Mouse (Mus musculus): ENCODE measurements at regions not wholly inside any gene's neighbourhood (a gene's known extent, or its start where the extent isn't known, plus 50 kb on each side); places are given as distances from the start of the nearest gene placed in this dataset.

DNA sequence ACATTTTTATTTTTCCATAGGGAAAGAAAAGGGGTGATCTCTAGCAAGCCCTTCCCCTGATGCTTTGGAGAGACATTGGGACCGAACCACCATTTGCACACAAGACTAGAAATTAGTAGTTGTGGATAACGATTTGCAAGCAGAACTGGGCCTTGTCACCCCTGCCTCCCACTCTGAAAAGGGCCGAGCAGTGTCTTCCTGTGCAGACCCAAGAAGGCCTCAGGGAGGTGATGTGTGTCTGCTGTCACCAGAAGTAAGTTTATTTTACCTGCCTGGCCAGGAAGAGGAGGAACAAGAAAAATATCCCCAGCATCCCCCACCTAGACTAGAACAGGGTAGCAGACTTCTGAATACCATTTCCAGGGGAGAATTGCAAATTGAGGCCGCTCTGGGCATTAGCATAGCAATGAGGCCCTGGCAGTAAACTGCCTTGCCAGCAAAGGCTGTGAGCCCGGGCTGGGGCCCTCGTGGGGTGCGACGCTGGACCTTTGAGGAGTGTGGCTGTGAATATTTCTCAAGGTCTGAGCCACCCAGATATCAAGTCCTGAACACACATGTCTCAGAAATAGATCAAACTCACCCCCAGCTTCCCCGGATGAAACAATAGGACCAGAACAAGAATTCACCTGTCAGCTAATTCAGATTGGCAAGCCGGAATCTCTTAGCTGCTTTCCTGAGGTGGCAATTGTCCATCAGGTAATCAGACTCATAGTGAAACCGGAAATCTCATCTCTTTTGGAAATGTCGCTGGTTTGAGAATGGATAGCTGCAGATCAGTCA lies 470.4 kb downstream of the Vrk1 start:
- TF ChIP-seq GABPA (IDR thresholded peaks at IDR 0.05; ENCODE audit: low read depth, low read length) (no peak), EP300 (IDR thresholded peaks at IDR 0.05; ENCODE audit: low read depth in 1 of 2, low read length in 2 of 2) (no peak), USF2 (IDR thresholded peaks at IDR 0.05; ENCODE audit: borderline replicate concordance in 1 of 2, insufficient read depth in 1 of 2, low read depth in 1 of 2, low read length in 2 of 2) (no peak), MAFK (IDR thresholded peaks at IDR 0.05; ENCODE audit: borderline replicate concordance, low read depth, low read length) (no peak), CTCF (IDR thresholded peaks at IDR 0.05 in 2 of 3, conservative IDR thresholded peaks at IDR 0.05 in 1 of 3; ENCODE audit: control insufficient read depth in 1 of 3, insufficient read depth in 1 of 3, low read depth in 2 of 3, low read length in 3 of 3, poor library complexity in 1 of 3, severe bottlenecking in 1 of 3) (no peak), ZKSCAN1 (IDR thresholded peaks at IDR 0.05; ENCODE audit: low read depth, low read length) (no peak), POLR2A (IDR thresholded peaks at IDR 0.05; ENCODE audit: control insufficient read depth in 1 of 2, insufficient read depth in 1 of 2, low read depth in 1 of 2, low read length in 2 of 2, poor library complexity in 1 of 2) (no peak), SIN3A (IDR thresholded peaks at IDR 0.05; ENCODE audit: low read length) (no peak)
